Mouse (Mus musculus) cerebellum, adult 11-12 months (tissue): ENCODE measurements around the gene Dhx38.
A peak's percentile ranks its signal among the peaks of the same experiment; 100 is the strongest.

Experiments
- DNase-seq: peaks from one replicate; pipeline ENCODE4 v3.0.0; 2022

The Dhx38 gene

GRCm38 (mm10) chr8:109542748-109543519 lies 22.7 kb downstream of the Dhx38 start:
- no peak for DNase-seq

GRCm38 (mm10) chr8:109542165-109542564 lies 23.5 kb downstream of the Dhx38 start:
- DNase-seq = no peak

GRCm38 (mm10) chr8:109536703-109537102 lies 29.0 kb downstream of the Dhx38 start:
- peak; percentile 23 for DNase-seq

- no peak for DNase-seq
Measured at GRCm38 (mm10) chr8:109535140-109535990, 30.3 kb downstream of the Dhx38 start.

GRCm38 (mm10) chr8:109524008-109524407 lies 41.7 kb downstream of the Dhx38 start:
- no peak for DNase-seq

- DNase-seq = no peak
Measured at GRCm38 (mm10) chr8:109505560-109505959, 60.1 kb downstream of the Dhx38 start.

GRCm38 (mm10) chr8:109503566-109503965 lies 62.1 kb downstream of the Dhx38 start:
- DNase-seq = no peak

GRCm38 (mm10) chr8:109499009-109499717 lies 66.5 kb downstream of the Dhx38 start:
- DNase-seq = no peak
